Mouse (Mus musculus): ENCODE data around the gene Rcbtb2.

DNA sequence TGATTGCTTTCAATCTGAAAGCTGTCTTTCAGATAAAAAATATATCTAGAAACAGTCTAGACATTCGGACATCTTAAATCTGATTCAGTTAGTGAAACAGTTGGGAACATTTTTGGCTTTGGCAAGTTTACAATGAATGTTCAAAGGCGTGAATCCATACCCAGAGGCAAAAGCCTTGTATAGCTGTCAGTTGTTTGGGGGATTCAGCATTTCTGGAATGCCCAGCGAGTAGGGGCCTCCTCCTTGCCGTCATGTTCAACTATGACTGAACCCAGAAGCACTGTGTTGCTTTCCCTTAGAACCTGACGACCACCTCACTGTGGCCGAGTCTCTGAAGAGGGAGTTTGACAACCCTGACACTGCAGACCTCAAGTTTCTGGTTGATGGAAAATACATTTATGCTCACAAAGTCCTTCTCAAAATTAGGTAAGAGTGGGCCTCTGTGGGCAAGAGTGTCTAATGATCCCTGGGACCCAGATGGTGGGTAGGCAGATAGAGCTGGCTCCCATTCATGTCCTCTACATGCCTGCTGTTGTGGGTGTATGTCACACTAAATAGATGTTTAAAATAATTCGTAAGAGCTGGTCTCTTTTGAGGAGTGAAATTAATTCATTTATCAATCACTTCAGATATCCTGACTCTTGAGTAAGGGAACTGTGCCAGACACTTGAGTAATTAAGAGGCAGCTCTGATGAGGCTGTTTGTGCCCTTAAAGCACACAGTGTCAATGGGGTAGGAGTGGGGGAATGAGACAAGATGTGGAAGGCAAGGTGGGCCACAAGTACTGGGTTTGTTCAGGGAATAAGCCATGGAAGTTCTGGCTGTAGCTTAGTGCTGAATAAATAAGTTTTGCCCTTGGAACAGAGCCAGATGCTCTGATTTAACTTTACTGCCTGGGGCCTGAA lies 51.5 kb downstream of the Rcbtb2 start:
- TF ChIP-seq CTCF (IDR thresholded peaks at IDR 0.05; ENCODE audit: insufficient read depth, low read length) (no peak), POLR2A (IDR thresholded peaks at IDR 0.05; ENCODE audit: borderline replicate concordance, extremely low read depth, low read depth, low read length) (no peak)
